Mouse (Mus musculus): ENCODE results near the gene F2. TPM values are rescaled to one million over a fixed set of nuclear protein-coding genes. Genes with fewer than 3 reads are reported as not detected.

F2 gene
- total and polyA plus RNA-seq, 2 experiments from 2014 or later = not detected

GRCm38 (mm10) chr2:91669326-91669725 is 33.1 kb upstream of the F2 start:
- H3K9ac ChIP-seq = no peak overlapping the region
- WGBS = 95% methylated on average over 8 of the region's 8 CpGs
- no peak overlapping the region for H3K27ac ChIP-seq (ENCODE audit: low read depth, low read length)
- H3K4me1 ChIP-seq (ENCODE audit: insufficient read depth) = no peaks in the 10 kb centered on the region
- H3K9me3 ChIP-seq (ENCODE audit: low read length) = no peaks in the 10 kb centered on the region
- ATAC-seq (no peak), DNase-seq (no peak)
- H3K4me3 ChIP-seq (ENCODE audit: low read depth, low read length) = no peak overlapping the region
- no peaks in the 10 kb centered on the region for H3K27me3 ChIP-seq (ENCODE audit: insufficient read depth, low read length)
- H3K36me3 ChIP-seq (ENCODE audit: insufficient read depth) = peaks cover 83% of the 10 kb centered on the region
- H3K4me2 ChIP-seq (ENCODE audit: low read depth) = no peak overlapping the region
- no peak for TF ChIP-seq CTCF (IDR thresholded peaks at IDR 0.05; ENCODE audit: low read depth)

GRCm38 (mm10) chr2:91667747-91668146 is 31.5 kb upstream of the F2 start:
- no peak overlapping the region for H3K27ac ChIP-seq (ENCODE audit: low read depth, low read length)
- no peaks in the 10 kb centered on the region for H3K9me3 ChIP-seq (ENCODE audit: low read length)
- H3K4me2 ChIP-seq (ENCODE audit: low read depth) = no peak overlapping the region
- peaks cover 86% of the 10 kb centered on the region for H3K36me3 ChIP-seq (ENCODE audit: insufficient read depth)
- TF ChIP-seq CTCF (IDR thresholded peaks at IDR 0.05; ENCODE audit: low read depth) = no peak
- no peak overlapping the region for H3K9ac ChIP-seq
- no peak overlapping the region for H3K4me3 ChIP-seq (ENCODE audit: low read depth, low read length)
- 69% methylated on average over 2 of the region's 2 CpGs for WGBS
- H3K4me1 ChIP-seq (ENCODE audit: insufficient read depth) = no peaks in the 10 kb centered on the region
- ATAC-seq (0 out of 2 replicates have a peak, but pooled peaks have one; percentile 18), DNase-seq (no peak)
- no peaks in the 10 kb centered on the region for H3K27me3 ChIP-seq (ENCODE audit: insufficient read depth, low read length)

DNA sequence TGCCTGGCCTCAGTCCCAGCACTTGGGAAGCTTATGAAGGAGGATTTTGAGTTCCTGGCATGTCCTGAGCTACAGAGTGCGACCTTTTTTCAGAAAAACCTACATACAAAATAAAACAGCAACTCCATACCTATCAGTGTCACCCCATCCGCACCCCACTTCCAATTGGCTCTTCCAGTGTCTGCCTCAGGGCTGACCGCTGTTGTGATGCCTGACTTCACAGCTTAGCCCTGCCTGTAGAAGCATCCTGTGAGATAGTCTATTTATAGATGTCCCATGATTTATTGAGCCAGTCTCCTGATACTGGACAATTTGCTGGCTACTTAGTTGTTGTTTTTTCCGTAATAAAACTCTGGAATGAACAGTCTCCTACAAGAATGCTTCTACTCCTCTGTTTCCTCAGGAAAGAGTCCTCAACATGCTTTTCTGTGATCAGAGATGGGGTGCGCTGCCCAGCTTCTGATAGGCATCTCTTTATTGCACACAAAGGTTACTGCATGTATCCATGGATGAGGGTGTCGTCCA is 30.2 kb upstream of the F2 start:
- ATAC-seq = no peak
- peaks cover 78% of the 10 kb centered on the region for H3K36me3 ChIP-seq (ENCODE audit: insufficient read depth)
- DNase-seq = no peak
- no peaks in the 10 kb centered on the region for H3K9me3 ChIP-seq (ENCODE audit: low read length)
- H3K4me3 ChIP-seq (ENCODE audit: low read depth, low read length) = no peak overlapping the region
- no peak overlapping the region for H3K4me2 ChIP-seq (ENCODE audit: low read depth)
- no peak overlapping the region for H3K9ac ChIP-seq
- no peak overlapping the region for H3K27ac ChIP-seq (ENCODE audit: low read depth, low read length)
- TF ChIP-seq CTCF (IDR thresholded peaks at IDR 0.05; ENCODE audit: low read depth) = no peak
- no peaks in the 10 kb centered on the region for H3K4me1 ChIP-seq (ENCODE audit: insufficient read depth)
- no peaks in the 10 kb centered on the region for H3K27me3 ChIP-seq (ENCODE audit: insufficient read depth, low read length)
- 98% methylated on average over 6 of the region's 6 CpGs for WGBS

- Histone ChIP-seq H3K27me3 (ENCODE audit: insufficient read depth, low read length) (no peaks in the 10 kb centered on the region), H3K36me3 (ENCODE audit: insufficient read depth) (peaks cover 77% of the 10 kb centered on the region), H3K4me1 (ENCODE audit: insufficient read depth) (no peaks in the 10 kb centered on the region), H3K9me3 (ENCODE audit: low read length) (no peaks in the 10 kb centered on the region), H3K4me2 (ENCODE audit: low read depth) (no peak overlapping the region), H3K4me3 (ENCODE audit: low read depth, low read length) (no peak overlapping the region), H3K9ac (no peak overlapping the region), H3K27ac (ENCODE audit: low read depth, low read length) (no peak overlapping the region)
- DNase-seq (no peak), ATAC-seq (no peak)
- TF ChIP-seq CTCF (IDR thresholded peaks at IDR 0.05; ENCODE audit: low read depth) = no peak
Measured at GRCm38 (mm10) chr2:91664780-91665179, 28.6 kb upstream of the F2 start.

DNA sequence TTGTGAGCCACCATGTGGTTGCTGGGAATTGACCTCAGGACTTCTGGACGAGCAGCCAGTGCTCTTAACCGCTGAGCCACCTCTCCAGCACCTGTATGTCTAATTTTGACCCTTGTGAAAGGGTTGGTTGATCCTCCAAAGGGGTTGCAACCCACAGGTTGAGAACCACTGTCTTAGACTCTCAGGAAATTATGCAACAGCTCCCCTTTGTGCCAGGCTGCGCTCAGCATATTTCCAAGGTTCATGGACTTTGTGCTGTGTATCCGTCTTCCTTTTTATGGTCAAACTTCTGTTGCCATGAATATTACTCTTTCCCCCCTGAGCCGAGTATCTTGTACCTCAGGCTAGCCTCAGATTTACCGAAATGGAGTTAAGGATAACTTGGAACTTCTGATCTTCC is 24.8 kb upstream of the F2 start:
- Histone ChIP-seq H3K4me2 (ENCODE audit: low read depth) (no peak overlapping the region), H3K9ac (no peak overlapping the region), H3K4me3 (ENCODE audit: low read depth, low read length) (no peak overlapping the region), H3K9me3 (ENCODE audit: low read length) (no peaks in the 10 kb centered on the region), H3K4me1 (ENCODE audit: insufficient read depth) (no peaks in the 10 kb centered on the region), H3K36me3 (ENCODE audit: insufficient read depth) (peaks cover 73% of the 10 kb centered on the region), H3K27me3 (ENCODE audit: insufficient read depth, low read length) (no peaks in the 10 kb centered on the region), H3K27ac (ENCODE audit: low read depth, low read length) (no peak overlapping the region)
- no peak for TF ChIP-seq CTCF (IDR thresholded peaks at IDR 0.05; ENCODE audit: low read depth)
- 90% methylated on average over 6 of the region's 6 CpGs for WGBS
- no peak for DNase-seq
- no peak for ATAC-seq

DNA sequence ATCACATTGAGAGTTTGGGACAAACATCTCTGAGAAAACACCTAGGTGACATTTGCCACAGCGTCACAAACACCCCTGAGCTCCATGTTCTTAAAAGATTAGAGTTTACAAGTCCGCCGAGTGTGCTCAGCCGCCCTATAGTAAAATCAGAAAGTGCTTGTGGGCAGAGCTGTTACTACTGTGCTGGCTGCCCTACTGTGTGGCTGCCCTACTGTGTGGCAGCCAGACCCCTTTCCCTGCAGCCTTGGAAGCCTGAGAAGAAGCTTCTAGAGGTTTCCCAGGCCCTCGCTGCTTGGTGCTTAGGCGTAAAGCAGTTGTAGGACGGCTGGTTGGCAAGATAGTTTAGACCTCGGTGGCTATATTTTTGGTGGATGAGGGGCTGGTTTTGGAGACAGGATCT is 23.4 kb upstream of the F2 start:
- ATAC-seq = no peak
- peaks cover 82% of the 10 kb centered on the region for H3K36me3 ChIP-seq (ENCODE audit: insufficient read depth)
- 95% methylated on average over 8 of the region's 8 CpGs for WGBS

GRCm38 (mm10) chr2:91656774-91657173 is 20.6 kb upstream of the F2 start:
- no peaks in the 10 kb centered on the region for H3K27me3 ChIP-seq (ENCODE audit: insufficient read depth, low read length)
- H3K27ac ChIP-seq (ENCODE audit: low read depth, low read length) = no peak overlapping the region
- 73% methylated on average over 8 of the region's 8 CpGs for WGBS
- no peak overlapping the region for H3K4me3 ChIP-seq (ENCODE audit: low read depth, low read length)
- no peak overlapping the region for H3K4me2 ChIP-seq (ENCODE audit: low read depth)
- H3K9me3 ChIP-seq (ENCODE audit: low read length) = no peaks in the 10 kb centered on the region
- H3K36me3 ChIP-seq (ENCODE audit: insufficient read depth) = peaks cover 82% of the 10 kb centered on the region
- DNase-seq (no peak), ATAC-seq (no peak)
- H3K9ac ChIP-seq = no peak overlapping the region
- no peaks in the 10 kb centered on the region for H3K4me1 ChIP-seq (ENCODE audit: insufficient read depth)
- peak; percentile 25; the same call in 1 of the 2 replicates for TF ChIP-seq CTCF (IDR thresholded peaks at IDR 0.05; ENCODE audit: low read depth)

More for the DNA sequence above, 23.4 kb upstream of the F2 start:
- no peak overlapping the region for H3K4me3 ChIP-seq (ENCODE audit: low read depth, low read length)
- H3K9me3 ChIP-seq (ENCODE audit: low read length) = no peaks in the 10 kb centered on the region
- H3K4me2 ChIP-seq (ENCODE audit: low read depth) = no peak overlapping the region
- no peak for TF ChIP-seq CTCF (IDR thresholded peaks at IDR 0.05; ENCODE audit: low read depth)
- H3K27me3 ChIP-seq (ENCODE audit: insufficient read depth, low read length) = no peaks in the 10 kb centered on the region
- H3K27ac ChIP-seq (ENCODE audit: low read depth, low read length) = no peak overlapping the region
- H3K4me1 ChIP-seq (ENCODE audit: insufficient read depth) = no peaks in the 10 kb centered on the region
- H3K9ac ChIP-seq = no peak overlapping the region
- DNase-seq = no peak
